Mouse (Mus musculus) left cerebral cortex, adult 2 months (tissue): ENCODE measurements around the gene Tmem229a. TPM values are rescaled to one million over a fixed set of nuclear protein-coding genes. Genes with fewer than 3 reads are reported as not detected.

Source experiments
- DNase-seq, 2 experiments: peaks; one replicate each; pipeline ENCODE4 v3.0.0; 2021 to 2022; ENCODE audit warnings: low spot score in 2 of 2, mixed read lengths in 1 of 2; ENCODE audit errors: extremely low spot score in 1 of 2
- H3K27ac ChIP-seq: fragments of 200-600 bp; 2 replicates; pipeline ENCODE4 v1.8.1; 2022
- H3K4me3 ChIP-seq: fragments of 200-600 bp; 2 replicates; pipeline ENCODE4 v1.8.1; 2022
- CTCF ChIP-seq: fragments of 200-600 bp; IDR thresholded peaks from 2 replicates; pipeline ENCODE4 v1.8.1; 2022; ENCODE audit warnings: antibody characterized with exemption, mild to moderate bottlenecking, moderate library complexity
- intact Hi-C: fragments of 180-260 bp; cut with DNase I; formaldehyde crosslinking; loops from one replicate; pipeline ENCODE4 v1.15.1; 2025
- total RNA-seq, 2 experiments: library from RNA; stranded (reverse); gene quantifications; 2 replicates each; pipeline ENCODE4 v1.2.3; 2021

Gene Tmem229a
- total RNA-seq, 2 experiments from 2014 or later, result 38.9 to 44.8 TPM

DNA sequence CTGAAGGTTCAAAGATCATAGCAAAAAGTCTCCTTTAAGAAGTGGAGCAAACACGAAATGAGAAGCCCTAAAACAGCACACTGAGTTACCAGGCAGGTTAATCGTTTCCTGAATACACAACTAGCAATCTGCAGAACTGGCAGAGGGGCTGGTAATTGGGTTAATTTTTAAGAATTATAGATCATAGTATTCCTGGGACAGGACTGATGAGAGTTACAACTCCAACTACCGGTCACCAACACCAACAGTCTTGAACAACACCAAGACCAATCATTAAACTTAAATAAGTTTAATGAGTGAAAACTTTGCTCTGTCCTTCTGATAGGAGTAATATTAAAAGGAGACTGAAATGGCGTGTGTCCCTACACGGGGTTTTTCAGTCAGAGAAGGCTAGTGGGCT lies 3.8 kb downstream of the Tmem229a start:
- Histone ChIP-seq H3K27ac (no peak overlapping the region), H3K4me3 (peak overlapping the region; percentile 3; the same call in 1 of the 2 replicates)
- no peak for TF ChIP-seq CTCF
- no peak for DNase-seq
- intact Hi-C loops, result no loop called here

DNA sequence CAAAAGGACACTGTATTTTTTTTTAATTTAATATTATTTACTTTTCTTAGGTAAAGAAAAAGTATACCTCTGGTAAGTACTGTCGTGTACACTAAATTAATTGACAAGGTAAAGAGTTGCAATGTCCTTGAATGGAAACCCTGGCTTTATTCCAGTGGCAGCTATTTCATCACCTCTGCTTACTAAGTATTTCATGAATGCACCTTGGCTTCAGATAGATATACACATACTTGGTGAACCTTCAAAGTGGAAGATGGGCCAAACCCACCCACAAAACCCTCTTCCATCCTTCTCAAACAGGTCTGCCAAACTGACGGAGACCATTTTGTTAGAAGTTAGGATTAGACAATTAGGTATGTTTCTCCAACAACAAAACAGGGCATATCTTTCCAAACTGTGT lies 5.4 kb downstream of the Tmem229a start:
- intact Hi-C loops, result no loop called here
- H3K4me3 ChIP-seq, result no peak overlapping the region
- TF ChIP-seq CTCF, result no peak
- no peak for DNase-seq
- no peak overlapping the region for H3K27ac ChIP-seq

DNA sequence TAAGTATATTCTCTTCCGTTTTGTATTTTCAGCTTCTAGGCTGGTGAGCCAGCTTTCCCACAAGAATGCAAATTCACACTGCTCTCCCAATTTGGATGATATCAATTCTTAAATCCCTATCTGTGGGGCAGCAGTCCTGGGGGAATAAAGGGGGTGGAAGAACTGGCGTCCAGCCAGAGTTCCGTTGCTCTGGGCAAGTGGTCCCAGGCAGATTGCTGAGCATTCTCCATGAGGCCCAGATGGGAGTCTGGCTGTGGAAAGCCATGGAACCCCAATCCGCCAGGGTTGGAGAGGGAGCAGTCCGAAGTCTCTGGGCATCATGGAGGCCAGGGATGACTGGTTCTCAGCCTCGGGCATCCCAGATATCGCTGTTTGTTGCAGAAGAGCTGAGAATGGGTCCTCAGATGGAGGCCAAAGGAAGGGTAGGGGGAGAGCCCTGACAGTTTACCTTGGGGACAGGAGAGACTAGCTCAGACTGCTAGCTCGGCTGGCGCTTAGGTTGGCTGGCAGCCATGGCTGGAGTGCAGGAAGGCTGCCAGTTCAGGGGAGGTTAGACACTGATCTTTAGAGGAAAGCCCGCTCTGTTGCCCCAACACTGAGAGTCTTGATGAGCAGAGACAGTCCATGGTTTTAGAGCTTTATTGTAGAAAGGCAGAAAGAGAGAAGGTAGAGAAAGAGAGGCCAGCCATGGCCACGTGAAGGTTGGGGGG lies 30.9 kb downstream of the Tmem229a start:
- TF ChIP-seq CTCF, result no peak
- no peak for DNase-seq
- Histone ChIP-seq H3K4me3 (no peak overlapping the region), H3K27ac (no peak overlapping the region)
- intact Hi-C loops, result no loop called here

DNA sequence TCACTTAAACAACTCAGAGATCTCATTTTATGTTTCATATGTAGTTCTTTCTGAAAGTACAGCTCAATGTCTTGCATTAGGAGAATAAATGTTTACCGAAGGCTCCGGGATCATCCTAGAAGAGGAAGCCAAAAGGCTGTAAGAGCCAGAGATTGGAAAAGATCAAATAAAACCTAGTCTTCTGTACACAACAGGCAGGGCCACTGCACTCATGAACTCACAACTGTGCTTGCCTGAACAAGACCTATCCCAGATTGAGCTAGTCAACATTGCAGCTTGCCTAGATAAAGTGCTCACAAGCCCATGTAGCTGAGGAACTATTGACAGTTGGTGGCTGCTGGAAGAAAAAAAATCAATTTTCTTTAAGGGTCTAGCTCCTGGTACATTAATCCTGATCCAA lies 42.5 kb downstream of the Tmem229a start:
- no peak overlapping the region for H3K27ac ChIP-seq
- no peak for DNase-seq
- no peak for TF ChIP-seq CTCF
- intact Hi-C loops, result no loop called here
- no peak overlapping the region for H3K4me3 ChIP-seq

DNA sequence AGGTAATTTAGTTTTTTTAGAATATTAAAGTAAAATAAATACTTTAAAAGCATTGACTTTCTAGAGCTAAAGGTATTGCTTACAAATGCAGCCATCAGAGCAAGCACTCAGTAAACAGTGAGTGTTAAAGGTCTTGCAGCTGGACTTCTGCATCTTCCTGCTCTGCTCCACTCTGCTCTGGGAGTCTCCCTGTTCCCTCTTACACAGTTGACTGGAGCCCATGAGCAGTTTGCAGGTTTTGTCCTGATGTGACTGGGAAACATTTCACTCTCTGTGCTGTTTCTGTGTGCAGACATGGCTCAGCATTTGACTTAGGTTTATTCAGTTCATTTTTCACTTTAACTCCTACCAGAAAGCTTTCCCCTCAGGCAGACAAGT lies 45.4 kb downstream of the Tmem229a start:
- H3K4me3 ChIP-seq, result no peak overlapping the region
- intact Hi-C loops, result no loop called here
- no peak overlapping the region for H3K27ac ChIP-seq
- TF ChIP-seq CTCF, result no peak
- no peak for DNase-seq

DNA sequence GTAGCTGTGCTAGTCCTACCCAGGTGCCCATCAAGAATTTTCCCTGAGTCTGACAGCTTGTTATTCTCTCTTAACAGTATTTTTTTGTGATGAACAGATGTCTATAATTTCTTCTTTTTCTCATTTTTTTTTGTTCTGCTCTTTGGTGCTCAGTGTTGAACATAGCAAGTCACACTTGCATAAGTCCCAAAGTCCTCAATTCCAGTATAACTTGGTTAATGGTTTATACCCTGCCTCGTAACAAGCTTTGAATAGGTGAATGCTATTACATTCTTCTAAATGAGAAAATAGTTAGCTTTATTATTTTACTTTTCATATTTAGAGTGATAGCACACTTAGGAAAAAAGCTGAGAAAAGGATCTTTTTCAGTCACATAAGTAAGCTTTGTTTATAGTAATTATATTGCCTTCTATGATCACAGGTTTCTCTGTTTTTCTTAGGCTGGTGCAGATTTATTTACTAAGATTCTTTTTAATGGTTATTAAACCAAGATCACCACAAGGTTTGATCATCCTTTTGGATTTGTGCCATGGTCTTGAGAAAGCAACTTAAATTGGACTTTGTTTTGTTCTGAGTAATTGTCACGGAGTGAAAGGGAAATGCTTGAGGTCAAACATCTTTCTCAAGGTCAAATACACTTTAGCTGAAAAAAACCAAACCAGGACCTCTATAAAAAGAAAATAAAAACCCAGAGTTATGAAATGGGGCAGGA lies 45.9 kb downstream of the Tmem229a start:
- intact Hi-C loops, result no loop called here
- no peak for DNase-seq

DNA sequence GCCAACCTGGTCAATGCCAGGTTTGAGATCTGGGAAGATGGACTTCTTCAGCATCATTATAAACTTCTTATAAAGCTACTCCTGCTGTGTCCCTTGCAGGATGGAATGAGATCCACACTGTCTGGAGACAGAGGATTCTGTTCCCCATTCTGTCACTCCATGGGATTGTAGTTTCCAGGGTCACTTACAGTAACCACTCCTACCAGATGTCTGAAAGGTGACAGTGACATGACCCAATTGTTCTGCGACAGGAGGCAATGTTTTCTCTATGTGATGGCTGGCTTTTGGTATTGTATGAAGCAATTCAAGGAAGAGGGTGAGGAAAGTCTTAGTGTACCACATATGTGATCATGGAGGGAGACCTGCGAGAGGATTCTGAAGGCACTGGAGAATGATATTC lies 48.3 kb downstream of the Tmem229a start:
- intact Hi-C loops, result no loop called here
- H3K4me3 ChIP-seq, result no peak overlapping the region
- no peak overlapping the region for H3K27ac ChIP-seq
- no peak for DNase-seq
- no peak for TF ChIP-seq CTCF

More for the DNA sequence above, 45.9 kb downstream of the Tmem229a start:
- Histone ChIP-seq H3K27ac (no peak overlapping the region), H3K4me3 (no peak overlapping the region)
- TF ChIP-seq CTCF, result no peak

DNA sequence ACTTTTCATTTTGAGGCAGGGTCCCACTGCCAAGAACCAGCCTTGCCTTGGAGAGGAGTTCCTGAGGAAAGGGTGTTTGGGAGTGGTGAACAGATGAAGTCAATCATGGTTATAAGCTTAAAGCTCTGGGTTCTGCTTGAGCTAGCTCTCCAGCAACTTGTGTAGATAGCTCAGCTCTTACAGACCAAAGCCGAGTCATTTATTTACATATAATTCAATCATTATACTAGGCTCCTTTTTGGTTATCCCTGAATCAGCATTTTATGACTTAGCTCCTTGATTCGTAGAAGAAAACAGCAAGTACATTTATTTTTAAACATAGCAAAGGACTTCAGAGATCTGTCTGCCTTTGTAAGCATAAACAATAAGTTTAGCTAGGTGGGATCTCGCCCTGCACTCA lies 51.0 kb downstream of the Tmem229a start:
- TF ChIP-seq CTCF, result no peak
- no peak for DNase-seq
- H3K4me3 ChIP-seq, result no peak overlapping the region
- intact Hi-C loops, result no loop called here
- H3K27ac ChIP-seq, result no peak overlapping the region

Other genes with a start within 250 kb of the Tmem229a start
- gene Hyal6, start 223.1 kb downstream of the Tmem229a start, total RNA-seq, result not detected
- gene Hyal4, start 208.0 kb downstream of the Tmem229a start, total RNA-seq, result not detected
- not detected for gene Spam1, start 165.1 kb downstream of the Tmem229a start, total RNA-seq
- gene Hyal5, start 98.3 kb downstream of the Tmem229a start, total RNA-seq, result not detected